Mouse (Mus musculus): ENCODE data around the gene Cpne4. TPM values are rescaled to one million over a fixed set of nuclear protein-coding genes. Genes with fewer than 3 reads are reported as not detected.

Cpne4 gene
- total and polyA plus RNA-seq, 2 experiments: not detected

DNA sequence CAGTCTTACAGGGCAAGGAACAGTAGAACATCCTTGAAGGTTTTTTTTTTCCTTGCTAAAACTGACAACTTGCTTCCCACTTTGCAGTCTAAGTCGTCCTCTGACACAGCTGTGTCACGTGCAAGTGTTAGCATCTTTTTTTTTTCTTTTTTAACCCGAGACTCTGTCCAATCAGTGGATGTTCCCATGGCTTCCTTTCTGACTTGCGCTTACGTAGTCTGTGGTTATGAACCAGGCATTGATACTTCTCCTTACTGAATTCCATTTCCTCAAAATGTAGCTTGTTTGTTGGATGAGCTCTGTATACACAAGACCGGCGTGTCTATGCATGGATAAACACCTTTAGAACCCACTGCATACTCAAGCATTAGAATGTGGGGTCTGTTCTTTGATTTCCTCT, 82.2 kb downstream of the Cpne4 start:
- H3K36me3 ChIP-seq (ENCODE audit: control insufficient read depth, insufficient read depth, low read length): no peaks in the 10 kb centered on the region
- DNase-seq (ENCODE audit: extremely low read depth, low read depth, low spot score): peak; percentile 52
- H3K27ac ChIP-seq (replicated peaks; ENCODE audit: insufficient read depth, low read depth, low read length): no peak overlapping the region
- H3K79me2 ChIP-seq (ENCODE audit: control insufficient read depth, insufficient read depth, low read length): no peaks in the 10 kb centered on the region
- TF ChIP-seq POLR2A (IDR thresholded peaks at IDR 0.05; ENCODE audit: extremely low read depth, insufficient read depth, low read length): no peak
- TF ChIP-seq CTCF (IDR thresholded peaks at IDR 0.05; ENCODE audit: low read depth, low read length): no peak
- H3K4me3 ChIP-seq (ENCODE audit: insufficient read depth, low read depth, low read length): no peak overlapping the region
- no peaks in the 10 kb centered on the region for H3K4me1 ChIP-seq (ENCODE audit: control insufficient read depth, insufficient read depth, low read length)
- H3K9ac ChIP-seq (ENCODE audit: low read depth, low read length): no peak overlapping the region
- WGBS: 69% methylated on average over 7 of the region's 7 CpGs
- no peaks in the 10 kb centered on the region for H3K27me3 ChIP-seq (ENCODE audit: control insufficient read depth, insufficient read depth, low read length)

DNA sequence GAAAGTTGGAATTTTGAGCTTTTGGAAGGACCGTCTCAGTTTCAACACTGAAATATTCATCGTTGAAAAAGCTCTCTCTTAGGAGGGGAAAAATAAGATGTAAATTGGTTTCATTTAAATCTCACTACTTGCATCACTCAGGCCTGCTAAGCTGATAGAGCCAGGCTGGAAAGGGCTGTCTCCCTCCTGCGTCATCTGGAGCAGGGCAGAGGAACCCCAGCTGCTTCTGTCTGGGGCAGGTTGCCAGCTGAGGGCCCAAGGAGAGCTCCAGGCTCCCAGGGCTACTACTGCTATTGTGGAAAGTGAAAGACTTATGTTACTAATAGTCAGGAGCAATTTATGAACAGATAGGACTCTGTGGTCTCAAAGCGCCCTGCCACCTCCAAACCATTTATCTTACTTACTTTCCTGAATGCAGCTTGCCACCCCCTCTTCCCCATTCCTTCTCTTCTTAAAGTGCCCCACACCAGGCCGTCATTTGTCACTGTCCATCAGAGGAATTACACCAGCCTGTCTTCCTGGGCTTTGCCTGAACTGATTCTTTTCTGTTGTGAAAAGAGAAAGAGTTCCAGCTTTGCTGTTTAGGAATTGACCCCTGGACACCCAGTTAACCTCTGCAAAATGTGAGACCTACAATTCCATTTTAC, 99.4 kb downstream of the Cpne4 start:
- no peak for DNase-seq (ENCODE audit: extremely low read depth, low read depth, low spot score)
- H3K9ac ChIP-seq (ENCODE audit: low read depth, low read length): no peak overlapping the region
- 71% methylated on average over 5 of the region's 5 CpGs for WGBS
- H3K27me3 ChIP-seq (ENCODE audit: control insufficient read depth, insufficient read depth, low read length): no peaks in the 10 kb centered on the region
- H3K27ac ChIP-seq (replicated peaks; ENCODE audit: insufficient read depth, low read depth, low read length): no peak overlapping the region
- TF ChIP-seq POLR2A (IDR thresholded peaks at IDR 0.05; ENCODE audit: extremely low read depth, insufficient read depth, low read length) (no peak), CTCF (IDR thresholded peaks at IDR 0.05; ENCODE audit: low read depth, low read length) (no peak)
- H3K4me3 ChIP-seq (ENCODE audit: insufficient read depth, low read depth, low read length): no peak overlapping the region
- no peaks in the 10 kb centered on the region for H3K79me2 ChIP-seq (ENCODE audit: control insufficient read depth, insufficient read depth, low read length)
- no peaks in the 10 kb centered on the region for H3K4me1 ChIP-seq (ENCODE audit: control insufficient read depth, insufficient read depth, low read length)
- H3K36me3 ChIP-seq (ENCODE audit: control insufficient read depth, insufficient read depth, low read length): no peaks in the 10 kb centered on the region

DNA sequence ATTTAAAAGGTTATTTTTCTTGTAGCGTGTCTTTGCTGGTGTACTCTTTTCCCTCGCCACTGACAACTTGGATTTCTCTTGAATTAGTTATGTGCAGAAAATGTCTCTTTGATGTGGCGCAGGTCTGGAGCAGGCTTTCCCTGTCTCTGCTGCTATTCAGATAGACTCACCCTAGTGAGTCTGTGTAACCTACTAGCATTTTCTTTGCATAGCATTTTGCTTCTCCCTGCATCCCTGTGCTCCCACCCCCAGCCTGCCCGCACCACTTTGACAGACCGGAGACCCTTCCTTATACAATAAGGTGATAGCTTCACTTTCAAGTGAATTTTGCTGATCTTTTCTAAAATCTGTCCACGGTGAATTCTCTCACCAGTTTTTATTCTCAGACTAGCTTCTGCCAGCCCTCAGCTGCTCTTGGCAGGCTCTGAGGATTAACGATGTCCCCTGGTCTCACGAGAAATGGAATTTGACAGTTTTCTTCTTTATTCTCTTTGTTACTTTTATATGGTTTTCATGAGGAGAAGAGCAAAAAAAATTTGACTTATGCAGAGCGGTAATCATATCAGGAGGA, 105.7 kb downstream of the Cpne4 start:
- Histone ChIP-seq H3K36me3 (ENCODE audit: control insufficient read depth, insufficient read depth, low read length) (no peaks in the 10 kb centered on the region), H3K27me3 (ENCODE audit: control insufficient read depth, insufficient read depth, low read length) (no peaks in the 10 kb centered on the region), H3K9ac (ENCODE audit: low read depth, low read length) (no peak overlapping the region), H3K4me3 (ENCODE audit: insufficient read depth, low read depth, low read length) (no peak overlapping the region), H3K79me2 (ENCODE audit: control insufficient read depth, insufficient read depth, low read length) (no peaks in the 10 kb centered on the region), H3K27ac (replicated peaks; ENCODE audit: insufficient read depth, low read depth, low read length) (no peak overlapping the region), H3K4me1 (ENCODE audit: control insufficient read depth, insufficient read depth, low read length) (no peaks in the 10 kb centered on the region)
- no peak for TF ChIP-seq POLR2A (IDR thresholded peaks at IDR 0.05; ENCODE audit: extremely low read depth, insufficient read depth, low read length)
- no peak for TF ChIP-seq CTCF (IDR thresholded peaks at IDR 0.05; ENCODE audit: low read depth, low read length)
- DNase-seq (ENCODE audit: extremely low read depth, low read depth, low spot score): no peak
- WGBS: 87% methylated on average over 9 of the region's 9 CpGs

DNA sequence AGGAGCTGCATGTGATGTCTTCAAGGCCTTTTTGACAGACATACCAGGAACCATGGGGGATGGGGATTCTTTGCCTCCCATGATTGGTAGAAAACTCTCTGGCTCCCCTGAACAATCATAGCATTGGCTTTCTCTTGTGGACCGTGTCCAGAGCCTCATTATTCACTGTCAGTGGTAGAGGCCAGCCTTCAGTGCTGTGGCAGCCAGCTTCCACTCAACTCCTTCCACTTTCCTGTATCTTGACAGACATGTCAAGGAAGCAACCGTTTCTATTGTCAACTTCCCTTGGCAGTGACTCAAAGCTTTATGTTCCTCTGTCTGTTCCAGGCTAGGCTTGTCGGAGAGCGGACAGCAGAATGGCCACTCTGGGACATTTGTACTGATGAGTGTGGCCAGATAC, 112.7 kb downstream of the Cpne4 start:
- DNase-seq (ENCODE audit: extremely low read depth, low read depth, low spot score): peak; percentile 14

DNA sequence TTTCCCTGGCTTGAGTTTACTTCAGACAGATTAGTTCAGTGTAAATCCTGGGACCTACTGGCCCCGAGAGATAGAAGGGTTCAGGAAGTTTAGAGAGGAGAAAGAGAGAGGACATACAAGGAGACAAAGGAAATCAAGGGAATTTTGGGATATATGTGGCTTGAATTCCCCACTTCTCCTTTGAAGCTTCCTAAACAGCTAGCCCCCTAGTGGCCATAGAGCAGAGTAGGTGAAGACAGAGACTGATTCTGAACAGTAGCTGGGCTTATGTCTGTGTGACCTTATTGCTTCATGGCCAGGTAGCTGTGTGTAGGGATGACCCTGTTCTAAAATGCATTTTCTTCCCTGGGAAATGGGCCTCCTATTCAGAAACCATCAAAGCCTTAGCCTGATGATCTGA, 129.6 kb downstream of the Cpne4 start:
- WGBS: 30% methylated on average over 1 of the region's 1 CpGs
- no peaks in the 10 kb centered on the region for H3K4me1 ChIP-seq (ENCODE audit: control insufficient read depth, insufficient read depth, low read length)
- no peak overlapping the region for H3K9ac ChIP-seq (ENCODE audit: low read depth, low read length)
- no peaks in the 10 kb centered on the region for H3K79me2 ChIP-seq (ENCODE audit: control insufficient read depth, insufficient read depth, low read length)
- H3K4me3 ChIP-seq (ENCODE audit: insufficient read depth, low read depth, low read length): no peak overlapping the region
- DNase-seq (ENCODE audit: extremely low read depth, low read depth, low spot score): peak; percentile 26
- TF ChIP-seq POLR2A (IDR thresholded peaks at IDR 0.05; ENCODE audit: extremely low read depth, insufficient read depth, low read length) (no peak), CTCF (IDR thresholded peaks at IDR 0.05; ENCODE audit: low read depth, low read length) (peak; percentile 34; the same call in 1 of the 2 replicates)
- no peak overlapping the region for H3K27ac ChIP-seq (replicated peaks; ENCODE audit: insufficient read depth, low read depth, low read length)
- no peaks in the 10 kb centered on the region for H3K27me3 ChIP-seq (ENCODE audit: control insufficient read depth, insufficient read depth, low read length)
- H3K36me3 ChIP-seq (ENCODE audit: control insufficient read depth, insufficient read depth, low read length): no peaks in the 10 kb centered on the region

More for the DNA sequence above, 112.7 kb downstream of the Cpne4 start:
- Histone ChIP-seq H3K4me3 (ENCODE audit: insufficient read depth, low read depth, low read length) (no peak overlapping the region), H3K36me3 (ENCODE audit: control insufficient read depth, insufficient read depth, low read length) (no peaks in the 10 kb centered on the region), H3K27me3 (ENCODE audit: control insufficient read depth, insufficient read depth, low read length) (no peaks in the 10 kb centered on the region), H3K27ac (replicated peaks; ENCODE audit: insufficient read depth, low read depth, low read length) (no peak overlapping the region), H3K4me1 (ENCODE audit: control insufficient read depth, insufficient read depth, low read length) (no peaks in the 10 kb centered on the region), H3K9ac (ENCODE audit: low read depth, low read length) (no peak overlapping the region), H3K79me2 (ENCODE audit: control insufficient read depth, insufficient read depth, low read length) (no peaks in the 10 kb centered on the region)
- 69% methylated on average over 4 of the region's 4 CpGs for WGBS
- no peak for TF ChIP-seq CTCF (IDR thresholded peaks at IDR 0.05; ENCODE audit: low read depth, low read length)
- TF ChIP-seq POLR2A (IDR thresholded peaks at IDR 0.05; ENCODE audit: extremely low read depth, insufficient read depth, low read length): no peak

DNA sequence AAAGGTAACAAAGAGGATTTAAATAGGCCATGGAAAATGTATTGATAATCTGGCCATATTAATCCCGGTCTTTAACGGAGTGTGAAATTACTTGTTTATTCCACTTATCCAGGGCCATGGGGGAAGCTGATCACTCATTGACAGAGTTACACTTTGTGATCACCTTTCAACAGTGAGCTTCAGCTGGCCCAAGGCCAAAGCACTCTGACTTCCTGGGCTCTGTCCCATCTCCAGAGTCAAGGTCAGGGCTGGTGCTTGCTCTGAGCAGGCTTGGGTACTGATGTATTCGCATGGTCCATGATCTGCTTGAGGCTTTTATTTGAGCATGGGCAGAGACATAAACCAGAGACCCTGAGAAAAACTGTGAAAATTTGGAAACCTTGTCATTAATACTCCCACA, 131.5 kb downstream of the Cpne4 start:
- Histone ChIP-seq H3K4me3 (ENCODE audit: insufficient read depth, low read depth, low read length) (no peak overlapping the region), H3K79me2 (ENCODE audit: control insufficient read depth, insufficient read depth, low read length) (no peaks in the 10 kb centered on the region), H3K4me1 (ENCODE audit: control insufficient read depth, insufficient read depth, low read length) (no peaks in the 10 kb centered on the region), H3K36me3 (ENCODE audit: control insufficient read depth, insufficient read depth, low read length) (no peaks in the 10 kb centered on the region), H3K9ac (ENCODE audit: low read depth, low read length) (no peak overlapping the region), H3K27ac (replicated peaks; ENCODE audit: insufficient read depth, low read depth, low read length) (no peak overlapping the region), H3K27me3 (ENCODE audit: control insufficient read depth, insufficient read depth, low read length) (no peaks in the 10 kb centered on the region)
- DNase-seq (ENCODE audit: extremely low read depth, low read depth, low spot score): peak; percentile 79
- TF ChIP-seq CTCF (IDR thresholded peaks at IDR 0.05; ENCODE audit: low read depth, low read length) (no peak), POLR2A (IDR thresholded peaks at IDR 0.05; ENCODE audit: extremely low read depth, insufficient read depth, low read length) (no peak)
- WGBS: 19% methylated on average over 3 of the region's 3 CpGs
